Mouse (Mus musculus) intestine, embryonic 16.5 days (tissue): Measurements from ENCODE around the gene Zfp804a. TPM values are rescaled to one million over a fixed set of nuclear protein-coding genes. Genes with fewer than 3 reads are reported as not detected.

Experiments used
- ATAC-seq: fragments of 200-750 bp; cut with Nextera tagmentation; 2 replicates; pipeline ENCODE4 v1.8.0; 2017; ENCODE audit warnings: moderate TSS enrichment, moderate library complexity
- H3K27ac ChIP-seq: fragments of 300-500 bp; sonication (generic); 2 replicates; pipeline ENCODE4 v1.5.1; 2014; ENCODE audit warnings: mild to moderate bottlenecking, low read length
- H3K27me3 ChIP-seq: fragments of 300-500 bp; sonication (generic); replicated peaks from 2 replicates; pipeline ENCODE4 v1.6.1; 2014; ENCODE audit warnings: low read length, control low read depth, mixed read lengths; ENCODE audit not compliant: control insufficient read depth, insufficient read depth
- H3K36me3 ChIP-seq: fragments of 300-500 bp; sonication (generic); 2 replicates; pipeline ENCODE4 v1.6.1; 2014; ENCODE audit warnings: low read length, control low read depth; ENCODE audit not compliant: control insufficient read depth, insufficient read depth
- H3K4me1 ChIP-seq: fragments of 300-500 bp; sonication (generic); 2 replicates; pipeline ENCODE4 v1.6.1; 2014; ENCODE audit warnings: low read length, control low read depth, mixed read lengths; ENCODE audit not compliant: control insufficient read depth, insufficient read depth
- H3K4me2 ChIP-seq: fragments of 300-500 bp; sonication (generic); 2 replicates; pipeline ENCODE4 v1.6.1; 2014; ENCODE audit warnings: low read depth, low read length, control low read depth
- H3K4me3 ChIP-seq: fragments of 300-500 bp; sonication (generic); 2 replicates; pipeline ENCODE4 v1.5.1; 2014; ENCODE audit warnings: mild to moderate bottlenecking, low read length
- H3K9ac ChIP-seq: fragments of 300-500 bp; sonication (generic); 2 replicates; pipeline ENCODE4 v1.6.1; 2014; ENCODE audit warnings: low read depth, low read length
- H3K9me3 ChIP-seq: fragments of 300-500 bp; sonication (generic); 2 replicates; pipeline ENCODE4 v1.6.1; 2016; ENCODE audit warnings: low read length, control low read depth; ENCODE audit not compliant: control insufficient read depth
- WGBS: fragments of 180-500 bp; shearing (Covaris S2); extraction: QIAGEN DNeasy Blood & Tissue Kit; methylation state at CpG from one replicate; pipeline ENCODE4 v1.1.7; 2014; 5-methylcytosine and 5-hydroxymethylcytosine counted together
- polyA plus RNA-seq: library from polyadenylated mRNA; unstranded; fragments of >200 nt; fragmentation: Nextera tagmentation; extraction: Ambion mirVana; gene quantifications from 2 replicates; pipeline ENCODE4 v1.2.1, GENCODE M21; 2015

Gene Zfp804a
- polyA plus RNA-seq, 1 experiment from 2014 or later: 1.7 TPM

DNA sequence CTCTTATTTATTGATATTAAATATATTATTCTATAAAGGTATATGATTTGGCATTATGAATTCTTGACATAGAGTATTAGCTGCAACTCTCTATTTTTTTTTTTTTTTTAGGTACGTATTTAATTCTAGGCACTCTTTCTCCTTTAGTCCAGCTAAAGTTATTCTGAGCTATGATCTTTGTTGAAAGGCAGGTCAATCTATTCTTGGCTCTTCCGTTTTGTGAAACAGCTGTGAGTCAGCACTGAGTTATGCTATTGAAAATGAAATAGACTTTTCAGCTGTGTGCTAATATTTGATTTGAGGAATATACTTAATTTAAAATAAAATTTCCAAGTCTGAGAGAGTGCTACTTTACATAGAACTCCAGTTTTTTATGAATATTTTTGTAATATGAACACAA, 164.9 kb downstream of the Zfp804a start:
- no peaks in the 10 kb centered on the region for H3K27me3 ChIP-seq
- ATAC-seq: no peak
- no peak overlapping the region for H3K9ac ChIP-seq
- no peaks in the 10 kb centered on the region for H3K4me1 ChIP-seq
- no peak overlapping the region for H3K4me2 ChIP-seq
- H3K9me3 ChIP-seq: no peaks in the 10 kb centered on the region
- H3K4me3 ChIP-seq: no peak overlapping the region
- H3K36me3 ChIP-seq: no peaks in the 10 kb centered on the region
- H3K27ac ChIP-seq: no peak overlapping the region
- WGBS: 69% methylated on average over 2 of the region's 2 CpGs

DNA sequence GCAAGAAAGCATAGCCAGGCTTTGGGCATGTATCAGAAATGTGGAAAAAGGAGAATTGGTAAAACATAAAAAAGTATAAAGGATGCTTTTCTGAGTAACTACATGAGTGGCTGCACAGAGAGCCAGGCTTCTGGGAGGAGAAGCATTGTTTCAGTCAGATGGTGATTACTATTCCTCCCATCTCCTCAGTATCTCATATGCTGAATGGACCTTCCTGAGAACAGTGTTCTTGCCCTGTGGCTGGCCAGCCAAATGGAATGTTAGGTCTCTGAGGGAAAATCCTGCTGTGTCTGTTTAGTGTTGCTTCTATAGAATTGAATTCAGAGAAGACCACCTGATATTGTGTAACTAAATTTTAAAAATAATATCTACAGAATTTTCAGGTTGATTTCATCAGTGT, 193.0 kb downstream of the Zfp804a start:
- Histone ChIP-seq H3K27me3 (no peaks in the 10 kb centered on the region), H3K4me1 (no peaks in the 10 kb centered on the region), H3K9ac (no peak overlapping the region), H3K4me3 (no peak overlapping the region), H3K4me2 (no peak overlapping the region), H3K27ac (no peak overlapping the region), H3K9me3 (no peaks in the 10 kb centered on the region), H3K36me3 (no peaks in the 10 kb centered on the region)
- no peak for ATAC-seq

GRCm38 (mm10) chr2:82246902-82247522, 194.0 kb downstream of the Zfp804a start:
- ATAC-seq: no peak
- Histone ChIP-seq H3K9me3 (no peaks in the 10 kb centered on the region), H3K9ac (no peak overlapping the region)

GRCm38 (mm10) chr2:82253382-82253781, 200.4 kb downstream of the Zfp804a start:
- WGBS: 67% methylated on average over 5 of the region's 5 CpGs
- H3K4me1 ChIP-seq: no peaks in the 10 kb centered on the region
- H3K36me3 ChIP-seq: no peaks in the 10 kb centered on the region
- H3K4me3 ChIP-seq: no peak overlapping the region
- H3K9me3 ChIP-seq: no peaks in the 10 kb centered on the region
- H3K27me3 ChIP-seq: no peaks in the 10 kb centered on the region
- no peak overlapping the region for H3K9ac ChIP-seq
- ATAC-seq: no peak
- no peak overlapping the region for H3K27ac ChIP-seq
- H3K4me2 ChIP-seq: no peak overlapping the region

More at GRCm38 (mm10) chr2:82246902-82247522, 194.0 kb downstream of the Zfp804a start:
- no peak overlapping the region for H3K4me2 ChIP-seq
- no peak overlapping the region for H3K27ac ChIP-seq
- no peaks in the 10 kb centered on the region for H3K36me3 ChIP-seq
- H3K4me1 ChIP-seq: no peaks in the 10 kb centered on the region
- H3K27me3 ChIP-seq: no peaks in the 10 kb centered on the region
- H3K4me3 ChIP-seq: no peak overlapping the region

DNA sequence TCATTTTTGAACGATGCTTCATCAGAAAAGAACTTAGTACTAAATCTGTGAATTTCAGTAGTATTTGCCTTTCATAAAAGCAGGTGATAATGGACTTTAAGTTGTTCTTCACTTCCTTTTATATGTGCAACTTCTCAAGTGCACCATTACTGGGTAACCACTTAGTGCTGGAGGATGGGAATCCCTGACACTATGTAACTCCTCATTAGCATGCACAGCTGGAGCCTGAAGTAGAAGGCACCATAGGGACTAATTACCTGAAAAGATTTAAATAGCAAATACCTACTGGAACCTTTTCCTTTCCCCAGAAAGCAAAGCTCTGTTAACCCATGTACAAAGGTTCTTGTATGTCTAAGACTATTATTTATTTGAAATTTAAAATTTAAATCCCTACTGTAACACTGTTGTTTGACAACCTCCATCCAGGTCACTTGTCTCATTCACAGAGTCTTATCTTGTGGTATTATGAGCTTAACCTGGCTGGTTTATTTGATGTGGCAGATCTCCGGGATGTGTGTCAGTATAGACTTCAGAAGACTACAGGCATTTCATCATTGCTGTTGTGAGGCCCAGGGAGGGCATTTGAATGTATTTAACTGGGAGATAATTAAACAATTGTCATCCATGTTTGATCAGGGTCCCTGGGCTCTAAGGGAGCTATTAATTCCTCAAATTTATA, 229.7 kb downstream of the Zfp804a start:
- Histone ChIP-seq H3K36me3 (no peaks in the 10 kb centered on the region), H3K9ac (no peak overlapping the region), H3K4me3 (no peak overlapping the region), H3K4me1 (no peaks in the 10 kb centered on the region), H3K27me3 (no peaks in the 10 kb centered on the region), H3K4me2 (no peak overlapping the region), H3K9me3 (no peaks in the 10 kb centered on the region), H3K27ac (no peak overlapping the region)
- no peak for ATAC-seq
- 65% methylated on average over 2 of the region's 2 CpGs for WGBS

- H3K9me3 ChIP-seq: no peaks in the 10 kb centered on the region
Observed at GRCm38 (mm10) chr2:82294932-82295493, 242.0 kb downstream of the Zfp804a start.

More at GRCm38 (mm10) chr2:82294932-82295493, 242.0 kb downstream of the Zfp804a start:
- Histone ChIP-seq H3K4me1 (no peaks in the 10 kb centered on the region), H3K4me2 (no peak overlapping the region), H3K27ac (no peak overlapping the region), H3K27me3 (no peaks in the 10 kb centered on the region), H3K9ac (no peak overlapping the region), H3K36me3 (no peaks in the 10 kb centered on the region), H3K4me3 (no peak overlapping the region)
- WGBS: 69% methylated on average over 2 of the region's 2 CpGs
- ATAC-seq: no peak
